Mouse (Mus musculus) cerebellum, adult 9-11 months (tissue): ENCODE measurements around the gene Nthl1.
A peak's percentile ranks its signal among the peaks of the same experiment; 100 is the strongest.
"Not testable (repeated sequence)": the region's sequence is repeated elsewhere in the genome, so short reads cannot be mapped to it uniquely, and the experiment has no call there.

Experiments used
- DNase-seq: peaks from one replicate; pipeline ENCODE4 v3.0.0; 2022

The Nthl1 gene

DNA sequence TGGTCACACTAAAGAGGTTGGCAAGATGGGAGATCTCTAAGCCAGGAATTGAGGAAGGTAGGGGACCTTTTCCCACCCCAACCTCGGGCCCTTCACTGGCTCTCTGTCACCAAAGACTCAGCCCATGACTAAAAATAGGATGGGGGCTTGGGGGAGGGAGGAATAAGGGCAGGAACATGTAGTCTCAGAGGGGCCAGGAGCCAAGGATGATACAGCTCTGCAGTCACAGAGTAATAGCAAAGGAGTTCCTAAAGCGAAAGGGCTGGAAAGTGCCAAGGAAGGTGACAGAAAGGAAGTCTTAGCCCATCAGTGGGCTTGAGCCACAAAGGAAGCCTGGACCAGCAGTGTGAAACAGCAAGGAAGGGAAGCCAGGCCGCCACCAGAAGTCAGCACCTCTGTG is 19.4 kb downstream of the Nthl1 start:
- no peak for DNase-seq

DNA sequence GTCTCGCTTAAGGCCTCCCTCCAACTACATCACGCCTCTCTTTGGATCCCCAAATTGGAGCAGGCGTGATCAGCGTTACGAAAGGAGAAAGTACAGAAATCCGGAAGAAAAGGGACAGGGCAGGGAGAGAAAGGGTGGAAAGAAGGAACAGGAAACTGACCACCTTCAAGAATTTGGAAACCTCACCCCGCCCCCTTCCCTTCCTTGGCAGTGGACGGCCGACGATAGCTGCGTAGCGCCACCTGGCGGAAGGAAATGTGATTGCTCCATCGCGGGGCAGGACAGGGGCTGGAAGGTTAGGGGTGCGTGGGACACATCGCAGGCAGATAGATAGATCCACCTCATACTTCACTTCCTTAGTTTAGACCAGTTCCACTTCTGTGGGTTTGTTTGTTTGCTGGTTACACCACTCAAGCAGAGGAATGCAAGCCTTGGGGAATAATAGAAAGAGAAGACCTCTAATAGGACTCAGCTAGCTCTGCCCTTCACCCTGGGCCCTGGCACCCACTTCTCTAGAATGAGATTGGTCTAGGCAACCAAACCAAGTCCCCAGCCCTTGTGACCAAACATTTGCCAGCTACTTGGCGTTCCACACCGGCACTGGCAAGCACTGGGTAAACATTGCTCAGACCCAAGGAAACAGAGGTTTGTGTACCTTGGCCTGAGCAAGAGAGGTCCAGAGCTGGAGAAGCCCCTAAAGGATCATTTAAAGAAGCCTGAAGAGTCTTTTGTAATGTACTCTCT is 21.7 kb downstream of the Nthl1 start:
- DNase-seq, result peak; percentile 73

DNA sequence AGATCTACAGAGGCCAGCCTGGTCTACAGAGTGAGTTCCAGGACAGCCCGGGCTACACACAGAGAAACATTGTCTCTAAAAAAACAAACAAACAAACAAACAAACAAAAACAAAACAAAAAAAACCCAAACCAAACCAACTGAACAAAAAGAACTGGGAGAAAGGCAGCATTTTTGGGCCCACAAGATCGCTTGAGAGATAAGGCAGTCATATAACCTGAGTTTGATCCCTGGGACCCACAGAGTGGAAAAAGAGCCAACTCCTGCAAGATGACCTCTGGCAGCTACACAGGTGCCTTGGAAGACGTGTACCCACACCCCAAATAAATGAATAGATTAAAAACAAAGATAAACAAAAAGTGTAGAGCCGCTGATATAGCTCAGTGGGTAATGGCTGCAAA is 22.5 kb downstream of the Nthl1 start:
- DNase-seq, result no peak

DNA sequence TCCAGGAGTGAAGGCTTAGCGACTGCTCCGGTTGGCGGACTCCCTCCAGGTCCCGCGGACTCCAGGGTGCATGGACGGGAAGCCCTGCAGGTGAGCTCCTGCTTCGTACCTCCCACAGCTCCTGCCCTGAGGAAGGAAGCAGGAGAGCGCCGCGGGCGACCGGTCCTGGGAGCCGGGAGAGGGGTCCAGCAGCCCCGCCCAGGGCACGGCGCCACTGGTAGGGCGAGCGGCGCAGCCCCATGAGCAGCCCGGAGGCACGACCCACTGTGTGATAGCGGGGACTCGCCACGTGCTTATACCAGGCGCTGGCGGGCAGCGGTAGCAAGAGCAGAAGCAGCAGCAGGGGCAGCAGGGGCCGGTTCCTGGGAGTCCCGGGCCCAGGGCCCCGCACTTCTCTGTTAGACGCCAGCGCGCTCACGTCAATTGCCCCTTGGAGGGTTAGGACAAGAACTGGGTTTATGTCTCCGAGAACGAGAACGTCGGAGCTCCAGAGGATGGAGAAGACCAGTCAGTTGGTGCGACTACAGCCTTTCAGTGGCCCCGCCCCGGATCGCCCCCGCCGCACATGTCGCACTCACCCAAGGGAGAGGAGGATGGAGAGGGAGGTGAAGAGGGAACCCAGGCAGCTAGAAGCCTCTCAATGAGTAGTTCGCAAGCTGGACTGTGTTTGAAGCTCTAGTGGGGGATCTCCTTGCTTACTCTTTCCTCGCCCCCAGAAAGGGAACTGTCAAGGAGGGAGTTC is 25.7 kb downstream of the Nthl1 start, which contains the start of gene Npw:
TSS of gene Npw (minus strand) at position 441 of the 742 bp plus-strand sequence.
- no peak for DNase-seq

DNA sequence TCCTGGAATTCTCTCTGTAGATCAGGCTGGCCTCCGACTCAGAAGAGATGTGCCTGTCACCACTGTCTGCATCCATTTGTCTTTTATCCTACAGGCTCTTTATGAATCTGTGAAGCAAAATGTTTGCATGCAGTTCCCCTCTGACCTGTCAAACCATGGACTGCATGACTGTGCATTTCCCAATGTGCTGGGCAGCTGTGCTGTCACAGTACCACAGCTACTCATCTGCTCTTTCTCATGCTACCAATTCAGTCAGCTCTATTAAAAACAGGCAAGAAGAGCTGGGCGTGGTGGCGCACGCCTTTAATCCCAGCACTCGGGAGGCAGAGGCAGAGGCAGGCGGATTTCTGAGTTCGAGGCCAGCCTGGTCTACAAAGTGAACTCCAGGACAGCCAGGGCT is 34.5 kb downstream of the Nthl1 start:
- DNase-seq, result peak; percentile 43

DNA sequence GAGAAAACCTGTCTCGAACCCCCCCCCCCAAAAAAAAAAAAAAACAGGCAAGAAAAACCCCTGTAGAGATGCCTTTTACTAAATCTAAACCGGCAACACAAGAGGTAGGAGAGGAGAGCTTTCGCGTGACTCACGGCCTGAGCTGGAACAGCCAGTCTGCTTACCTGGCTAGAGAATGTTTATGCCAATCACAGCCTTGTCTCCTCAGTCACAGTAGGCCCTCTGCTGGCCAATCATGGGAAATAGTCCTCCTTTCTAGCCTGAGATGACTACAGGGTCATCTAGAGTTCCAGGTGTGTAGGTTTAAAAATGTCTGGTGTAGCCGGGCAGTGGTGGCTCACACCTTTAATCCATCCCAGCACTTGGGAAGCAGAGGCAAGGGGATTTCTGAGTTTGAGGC is 34.9 kb downstream of the Nthl1 start:
- DNase-seq, result peak; percentile 84

DNA sequence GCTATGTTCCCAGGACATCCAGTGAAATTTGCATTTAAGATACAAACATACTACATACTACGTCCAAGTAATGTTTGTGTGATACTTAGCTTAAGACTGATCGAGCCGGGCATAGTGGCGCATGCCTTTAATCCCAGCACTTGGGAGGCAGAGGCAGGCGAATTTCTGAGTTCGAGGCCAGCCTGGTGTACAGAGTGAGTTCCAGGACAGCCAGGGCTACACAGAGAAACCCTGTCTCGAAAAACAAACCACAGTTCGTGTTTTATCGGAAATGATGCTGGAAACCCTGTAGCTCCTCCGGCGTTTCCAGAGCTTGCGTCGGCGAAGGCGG is 36.7 kb downstream of the Nthl1 start:
- not testable (repeated sequence) for DNase-seq

DNA sequence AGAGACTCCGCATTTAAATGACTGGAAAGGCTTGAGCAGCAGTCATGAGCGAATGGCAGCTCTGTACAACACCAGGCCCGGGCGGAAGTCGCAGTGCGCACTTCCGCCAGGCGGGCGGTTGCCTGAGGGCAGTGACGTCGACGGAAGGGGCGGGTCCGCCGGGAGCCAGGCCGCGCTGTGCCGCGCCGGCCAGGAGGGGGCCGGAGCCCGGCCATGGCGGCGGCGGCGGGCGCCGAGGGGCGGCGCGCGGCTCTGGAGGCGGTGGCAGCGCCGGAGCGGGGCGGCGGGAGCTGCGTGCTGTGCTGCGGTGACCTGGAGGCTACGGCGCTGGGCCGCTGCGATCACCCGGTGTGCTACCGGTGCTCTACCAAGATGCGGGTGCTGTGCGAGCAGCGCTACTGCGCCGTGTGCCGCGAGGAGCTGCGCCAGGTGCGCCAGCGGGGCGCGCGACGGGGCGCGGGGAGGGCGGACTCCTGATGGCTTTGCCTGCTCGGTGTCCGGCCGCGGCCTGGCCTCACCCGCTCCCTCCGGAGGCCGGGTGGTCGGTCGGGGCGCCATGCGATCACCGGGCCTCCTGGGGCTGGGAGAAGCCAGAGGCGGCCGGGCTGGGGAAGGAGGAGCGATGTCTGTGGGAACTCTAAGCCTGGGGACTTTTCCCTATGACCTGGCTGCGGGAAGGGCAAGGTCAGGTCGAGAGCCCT is 37.2 kb downstream of the Nthl1 start, which contains the start of gene Zfp598:
TSS of gene Zfp598 (plus strand) at position 143 of the 701 bp plus-strand sequence.
- peak; percentile 94 for DNase-seq

DNA sequence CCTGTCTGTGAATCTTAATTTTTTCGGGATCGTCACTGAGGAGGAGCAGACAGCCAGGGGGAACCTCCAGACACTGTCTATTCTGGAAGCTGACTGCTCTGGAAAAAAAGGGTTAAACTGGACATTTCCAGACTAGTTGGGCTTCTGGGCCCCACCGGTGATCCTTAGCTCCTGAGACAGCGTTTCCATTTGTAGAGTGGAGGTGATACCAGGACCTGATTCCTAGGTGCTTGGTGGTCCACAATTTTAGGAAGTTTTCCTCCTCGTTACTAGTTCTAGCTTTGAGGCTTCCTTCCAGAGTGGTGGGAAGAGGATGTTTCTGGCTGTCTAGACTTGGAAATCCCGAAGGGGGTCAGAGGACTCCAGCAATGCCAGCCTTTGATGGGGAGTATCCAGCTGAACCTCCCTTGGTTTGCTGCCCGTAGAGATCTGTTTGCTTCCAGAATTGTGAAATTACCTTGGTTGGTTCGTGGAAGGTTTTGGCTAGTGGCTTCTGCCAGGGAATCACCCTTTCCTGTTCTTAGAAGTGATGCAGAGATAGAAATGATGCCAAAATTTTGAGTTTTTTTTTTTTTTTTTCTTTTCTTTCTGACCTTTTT is 37.9 kb downstream of the Nthl1 start:
- peak; percentile 39 for DNase-seq

DNA sequence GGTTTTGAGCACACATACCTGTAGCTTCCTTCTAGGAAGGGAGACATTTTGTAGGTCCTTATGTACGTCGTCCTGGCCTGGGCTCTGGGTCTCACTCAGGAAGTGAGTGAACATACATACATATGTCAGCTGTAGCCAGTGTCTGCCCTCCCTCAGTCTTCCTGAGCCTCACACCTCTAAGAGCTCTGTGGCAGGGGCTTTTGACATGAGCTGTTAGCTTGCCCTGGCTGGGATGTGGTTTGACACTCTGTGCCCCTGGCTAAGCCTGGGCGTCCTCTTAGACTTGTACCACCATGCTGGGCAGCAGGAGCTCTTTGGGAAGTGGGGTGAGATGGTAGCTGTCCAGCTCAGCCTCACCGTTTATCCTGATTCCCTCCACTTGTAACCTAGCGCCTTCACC is 38.9 kb downstream of the Nthl1 start:
- DNase-seq, result no peak

DNA sequence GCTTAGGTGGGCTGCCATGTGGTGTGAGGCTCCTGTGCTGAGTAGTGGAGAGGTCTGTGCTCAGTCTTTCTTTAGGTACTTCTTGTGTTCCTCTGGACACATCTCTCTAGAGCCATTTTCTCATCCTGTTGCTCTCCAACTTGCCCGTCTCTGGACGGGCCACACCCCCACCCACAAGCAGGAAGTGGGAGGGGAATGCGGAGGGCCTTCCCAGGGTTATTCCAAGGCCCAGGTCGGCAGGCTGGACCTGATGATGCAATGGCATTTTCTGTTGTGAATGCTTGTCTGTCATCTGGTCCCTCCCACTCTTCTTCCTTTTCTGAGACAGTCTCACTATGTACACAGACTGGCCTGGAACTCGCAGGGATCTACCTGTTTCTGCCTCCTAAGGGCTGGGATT is 39.7 kb downstream of the Nthl1 start:
- no peak for DNase-seq

DNA sequence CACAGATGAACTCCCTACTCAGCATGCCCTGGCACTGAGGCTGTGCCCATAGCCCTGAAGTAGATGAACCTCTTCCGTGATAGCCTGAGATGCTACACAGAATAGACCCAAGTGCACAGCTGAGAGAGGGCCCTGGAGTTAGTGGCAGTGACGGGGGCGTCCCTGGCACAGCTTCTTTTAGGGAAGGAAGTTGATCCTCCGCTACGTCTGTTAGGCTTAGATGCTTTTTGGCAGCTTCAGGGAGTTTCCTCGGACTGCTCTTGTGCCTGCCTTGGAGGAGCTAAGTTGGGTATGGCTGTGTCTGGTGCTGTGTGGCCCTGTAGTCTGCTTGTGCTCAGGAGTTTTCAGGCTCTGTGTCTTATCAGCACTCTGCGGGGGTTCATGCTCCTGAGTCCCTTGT is 41.8 kb downstream of the Nthl1 start:
- no peak for DNase-seq

DNA sequence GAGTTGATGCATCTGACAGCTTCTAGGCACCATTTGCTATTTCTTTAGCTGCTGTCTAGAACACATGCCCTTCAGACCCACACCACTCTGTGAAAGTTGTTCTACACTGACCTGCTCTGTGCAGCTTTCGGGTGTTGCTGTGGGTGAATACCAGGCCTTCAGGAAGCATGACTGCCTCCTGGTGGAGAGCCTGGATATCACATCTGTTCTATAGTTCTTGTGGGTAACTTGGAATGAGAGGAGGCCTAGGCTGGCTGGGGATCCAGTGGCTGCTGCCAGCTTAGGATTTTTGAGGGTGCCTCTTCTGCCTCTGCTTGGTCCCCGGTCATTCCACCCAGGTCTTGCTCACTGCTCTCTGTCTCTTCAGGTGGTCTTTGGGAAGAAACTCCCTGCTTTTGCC is 43.7 kb downstream of the Nthl1 start:
- DNase-seq, result no peak

DNA sequence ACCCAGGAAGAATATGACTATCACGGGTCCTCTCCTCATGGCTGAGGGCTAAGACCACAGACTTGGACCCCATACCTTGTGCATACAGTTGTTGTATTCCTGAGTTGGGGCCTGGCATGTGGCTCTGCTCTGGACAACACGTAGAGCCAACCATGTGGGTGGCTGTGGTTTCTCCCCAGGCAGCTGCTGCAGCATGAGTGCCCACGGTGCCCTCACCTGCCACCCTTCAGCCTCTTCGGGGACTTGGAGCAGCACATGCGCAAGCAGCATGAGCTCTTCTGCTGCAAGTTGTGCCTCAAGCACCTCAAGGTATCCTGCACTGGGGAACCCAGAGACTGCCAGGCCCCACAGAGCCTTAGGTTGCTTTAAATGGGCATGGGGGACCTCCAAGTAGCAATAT is 44.4 kb downstream of the Nthl1 start:
- no peak for DNase-seq

DNA sequence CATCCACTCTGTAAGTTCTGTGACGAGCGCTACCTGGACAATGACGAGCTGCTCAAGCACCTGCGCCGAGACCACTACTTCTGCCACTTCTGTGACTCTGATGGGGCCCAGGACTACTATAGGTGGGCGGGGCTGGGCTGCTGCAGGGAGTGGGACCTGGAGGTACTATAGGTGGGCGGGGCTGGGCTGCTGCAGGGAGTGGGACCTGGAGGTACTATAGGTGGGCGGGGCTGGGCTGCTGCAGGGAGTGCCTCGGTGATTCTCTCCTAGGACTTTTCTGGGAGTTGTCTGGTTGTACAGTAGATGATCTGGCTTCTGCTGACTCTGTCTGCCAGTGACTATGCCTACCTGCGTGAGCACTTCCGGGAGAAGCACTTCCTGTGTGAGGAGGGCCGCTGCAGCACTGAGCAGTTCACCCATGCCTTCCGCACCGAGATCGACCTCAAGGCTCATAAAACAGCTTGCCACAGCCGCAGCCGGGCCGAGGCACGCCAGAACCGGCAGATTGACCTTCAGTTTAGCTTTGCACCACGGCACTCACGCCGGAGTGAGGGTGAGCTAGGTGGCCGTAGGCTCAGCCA is 45.1 kb downstream of the Nthl1 start:
- DNase-seq, result no peak

DNA sequence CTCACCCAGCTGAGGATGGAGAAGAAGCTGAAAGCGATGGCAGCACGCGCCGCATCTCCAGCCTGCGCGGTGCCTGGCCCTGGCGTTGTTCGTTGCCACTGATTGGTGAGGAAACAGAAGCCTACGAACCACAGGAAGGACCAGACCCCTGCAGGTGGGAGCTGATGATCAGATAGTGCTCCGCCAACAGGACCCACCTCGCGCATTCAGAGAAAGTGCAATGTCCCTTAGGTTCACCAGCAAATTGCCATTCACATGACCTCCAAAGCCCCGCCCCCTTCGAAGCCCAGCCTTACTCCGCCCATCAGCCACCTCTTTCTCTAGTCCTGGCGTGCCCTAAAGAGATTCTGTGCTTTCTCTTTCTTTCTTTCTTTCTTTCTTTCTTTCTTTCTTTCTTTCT is 54.0 kb downstream of the Nthl1 start:
- DNase-seq, result no peak

DNA sequence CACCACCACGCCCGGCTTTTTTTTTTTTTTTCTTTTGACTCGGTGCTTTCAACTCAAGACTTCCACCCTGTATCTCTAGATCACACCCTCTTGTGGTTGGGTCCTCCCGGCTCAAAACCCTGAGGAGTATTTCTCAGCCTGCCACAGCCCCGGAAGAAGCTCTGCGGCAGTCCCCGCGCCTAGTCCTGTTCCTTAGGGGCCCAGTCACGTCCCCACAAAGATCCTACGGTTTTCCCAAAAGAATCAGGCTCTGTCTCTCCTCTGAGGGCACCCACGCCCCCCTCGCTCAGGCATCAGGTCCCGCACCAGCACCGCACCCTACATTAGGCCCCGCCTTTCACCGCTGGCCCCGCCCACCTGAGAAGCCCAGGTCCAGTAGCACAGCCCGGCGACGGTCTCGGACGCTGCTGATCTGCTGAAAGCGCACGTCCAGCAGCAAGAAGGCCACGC is 54.7 kb downstream of the Nthl1 start:
- no peak for DNase-seq

DNA sequence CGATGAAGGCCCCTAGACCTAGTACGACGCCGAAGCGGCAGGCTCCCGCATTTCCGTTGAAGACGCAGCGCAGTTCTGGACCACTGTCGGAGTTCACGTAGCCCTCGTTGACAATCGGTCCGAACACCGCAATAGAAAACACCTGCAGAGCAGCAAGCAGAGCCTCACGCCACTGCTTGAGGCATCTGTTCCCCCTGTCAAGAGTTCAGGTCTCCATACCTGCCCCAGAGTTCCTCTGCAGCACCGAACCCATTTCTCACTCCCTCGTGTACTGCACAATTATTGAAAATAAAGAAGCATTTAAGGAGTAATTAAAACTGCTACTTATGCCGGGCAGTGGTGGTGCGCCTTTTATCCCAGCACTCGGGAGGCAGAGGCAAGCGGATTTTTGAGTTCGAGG is 55.1 kb downstream of the Nthl1 start:
- DNase-seq, result no peak
